Mouse (Mus musculus): ENCODE data around the gene Prune2. TPM values are rescaled to one million over a fixed set of nuclear protein-coding genes. Genes with fewer than 3 reads are reported as not detected.

Gene Prune2
- polyA plus RNA-seq, 1 experiment from 2014 or later, result 1.2 TPM

GRCm38 (mm10) chr19:17238471-17238870 is 282.6 kb downstream of the Prune2 start:
- H3K27ac ChIP-seq (replicated peaks), result no peak overlapping the region
- H3K36me3 ChIP-seq, result no peaks in the 10 kb centered on the region
- no peak for DNase-seq (ENCODE audit: low spot score)
- no peak overlapping the region for H3K4me3 ChIP-seq
- no peaks in the 10 kb centered on the region for H3K4me1 ChIP-seq
- WGBS, result 86% methylated on average over 3 of the region's 3 CpGs
- no peaks in the 10 kb centered on the region for H3K9me3 ChIP-seq (replicated peaks)
- no peaks in the 10 kb centered on the region for H3K27me3 ChIP-seq (ENCODE audit: low read depth, poor library complexity, severe bottlenecking)

- H3K36me3 ChIP-seq, result no peaks in the 10 kb centered on the region
- no peaks in the 10 kb centered on the region for H3K27me3 ChIP-seq (ENCODE audit: low read depth, poor library complexity, severe bottlenecking)
- no peak for DNase-seq (ENCODE audit: low spot score)
- no peak overlapping the region for H3K4me3 ChIP-seq
- H3K27ac ChIP-seq (replicated peaks), result no peak overlapping the region
- H3K9me3 ChIP-seq (replicated peaks), result no peaks in the 10 kb centered on the region
- no peaks in the 10 kb centered on the region for H3K4me1 ChIP-seq
- 85% methylated on average over 7 of the region's 7 CpGs for WGBS
These were observed 284.5 kb downstream of the Prune2 start for GRCm38 (mm10) chr19:17240170-17241077.

GRCm38 (mm10) chr19:17241206-17241605 is 285.3 kb downstream of the Prune2 start:
- H3K4me1 ChIP-seq, result no peaks in the 10 kb centered on the region
- no peak overlapping the region for H3K4me3 ChIP-seq
- H3K27me3 ChIP-seq (ENCODE audit: low read depth, poor library complexity, severe bottlenecking), result no peaks in the 10 kb centered on the region
- DNase-seq (ENCODE audit: low spot score), result no peak
- no peaks in the 10 kb centered on the region for H3K9me3 ChIP-seq (replicated peaks)
- H3K36me3 ChIP-seq, result no peaks in the 10 kb centered on the region
- H3K27ac ChIP-seq (replicated peaks), result no peak overlapping the region
- WGBS, result 89% methylated on average over 1 of the region's 1 CpGs

- Histone ChIP-seq H3K4me1 (no peaks in the 10 kb centered on the region), H3K36me3 (no peaks in the 10 kb centered on the region), H3K27me3 (ENCODE audit: low read depth, poor library complexity, severe bottlenecking) (no peaks in the 10 kb centered on the region), H3K4me3 (no peak overlapping the region), H3K9me3 (replicated peaks) (no peaks in the 10 kb centered on the region), H3K27ac (replicated peaks) (no peak overlapping the region)
- DNase-seq (ENCODE audit: low spot score), result no peak
- WGBS, result 91% methylated on average over 5 of the region's 5 CpGs
These were observed 287.0 kb downstream of the Prune2 start for GRCm38 (mm10) chr19:17242962-17243361.

GRCm38 (mm10) chr19:17244544-17244943 is 288.6 kb downstream of the Prune2 start:
- WGBS, result 85% methylated on average over 7 of the region's 7 CpGs
- Histone ChIP-seq H3K27me3 (ENCODE audit: low read depth, poor library complexity, severe bottlenecking) (no peaks in the 10 kb centered on the region), H3K36me3 (no peaks in the 10 kb centered on the region), H3K27ac (replicated peaks) (no peak overlapping the region), H3K4me1 (no peaks in the 10 kb centered on the region; the same call in 1 of the 2 replicates), H3K4me3 (no peak overlapping the region), H3K9me3 (replicated peaks) (no peaks in the 10 kb centered on the region)
- no peak for DNase-seq (ENCODE audit: low spot score)

GRCm38 (mm10) chr19:17247352-17247925 is 291.5 kb downstream of the Prune2 start:
- Histone ChIP-seq H3K4me3 (no peak overlapping the region), H3K4me1 (peaks cover 1% of the 10 kb centered on the region; the same call in 1 of the 2 replicates), H3K27me3 (ENCODE audit: low read depth, poor library complexity, severe bottlenecking) (peaks cover 17% of the 10 kb centered on the region), H3K9me3 (replicated peaks) (no peaks in the 10 kb centered on the region), H3K36me3 (no peaks in the 10 kb centered on the region), H3K27ac (replicated peaks) (no peak overlapping the region)
- no peak for DNase-seq (ENCODE audit: low spot score)
- 89% methylated on average over 8 of the region's 8 CpGs for WGBS

GRCm38 (mm10) chr19:17249691-17250090 is 293.8 kb downstream of the Prune2 start:
- peaks cover 35% of the 10 kb centered on the region for H3K27me3 ChIP-seq (ENCODE audit: low read depth, poor library complexity, severe bottlenecking)
- DNase-seq (ENCODE audit: low spot score), result no peak
- H3K4me1 ChIP-seq, result peaks cover 2% of the 10 kb centered on the region; the same call in 1 of the 2 replicates
- no peaks in the 10 kb centered on the region for H3K36me3 ChIP-seq
- H3K9me3 ChIP-seq (replicated peaks), result no peaks in the 10 kb centered on the region
- no peak overlapping the region for H3K4me3 ChIP-seq
- 93% methylated on average over 9 of the region's 9 CpGs for WGBS
- H3K27ac ChIP-seq (replicated peaks), result no peak overlapping the region

- Histone ChIP-seq H3K36me3 (no peaks in the 10 kb centered on the region), H3K9me3 (replicated peaks) (no peaks in the 10 kb centered on the region), H3K4me3 (no peak overlapping the region), H3K4me1 (peaks cover 8% of the 10 kb centered on the region), H3K27ac (replicated peaks) (no peak overlapping the region), H3K27me3 (ENCODE audit: low read depth, poor library complexity, severe bottlenecking) (peaks cover 36% of the 10 kb centered on the region)
- DNase-seq (ENCODE audit: low spot score), result no peak
- 86% methylated on average over 7 of the region's 7 CpGs for WGBS
These were observed 294.9 kb downstream of the Prune2 start for GRCm38 (mm10) chr19:17250801-17251200.

GRCm38 (mm10) chr19:17251453-17251852 is 295.5 kb downstream of the Prune2 start:
- no peak for DNase-seq (ENCODE audit: low spot score)
- H3K4me3 ChIP-seq, result no peak overlapping the region
- no peak overlapping the region for H3K27ac ChIP-seq (replicated peaks)
- H3K27me3 ChIP-seq (ENCODE audit: low read depth, poor library complexity, severe bottlenecking), result peaks cover 40% of the 10 kb centered on the region
- WGBS, result 90% methylated on average over 8 of the region's 8 CpGs
- H3K4me1 ChIP-seq, result peaks cover 15% of the 10 kb centered on the region
- no peaks in the 10 kb centered on the region for H3K9me3 ChIP-seq (replicated peaks)
- no peaks in the 10 kb centered on the region for H3K36me3 ChIP-seq

- no peak for DNase-seq (ENCODE audit: low spot score)
- no peaks in the 10 kb centered on the region for H3K9me3 ChIP-seq (replicated peaks)
- WGBS, result 74% methylated on average over 3 of the region's 3 CpGs
- no peak overlapping the region for H3K27ac ChIP-seq (replicated peaks)
- no peaks in the 10 kb centered on the region for H3K36me3 ChIP-seq
- H3K4me1 ChIP-seq, result peaks cover 19% of the 10 kb centered on the region
- H3K4me3 ChIP-seq, result no peak overlapping the region
- H3K27me3 ChIP-seq (ENCODE audit: low read depth, poor library complexity, severe bottlenecking), result peaks cover 51% of the 10 kb centered on the region
These were observed 296.9 kb downstream of the Prune2 start for GRCm38 (mm10) chr19:17252845-17253244.

- no peak overlapping the region for H3K27ac ChIP-seq (replicated peaks)
- H3K4me1 ChIP-seq, result peaks cover 19% of the 10 kb centered on the region
- H3K4me3 ChIP-seq, result no peak overlapping the region
- no peaks in the 10 kb centered on the region for H3K9me3 ChIP-seq (replicated peaks)
- peak; percentile 22 for DNase-seq (ENCODE audit: low spot score)
- 27% methylated on average over 4 of the region's 4 CpGs for WGBS
- no peaks in the 10 kb centered on the region for H3K36me3 ChIP-seq
- H3K27me3 ChIP-seq (ENCODE audit: low read depth, poor library complexity, severe bottlenecking), result peaks cover 61% of the 10 kb centered on the region
These were observed 299.6 kb downstream of the Prune2 start for GRCm38 (mm10) chr19:17255511-17255910.

- no peak for DNase-seq (ENCODE audit: low spot score)
- WGBS, result 82% methylated on average over 8 of the region's 8 CpGs
- peaks cover 19% of the 10 kb centered on the region for H3K4me1 ChIP-seq
These were observed 300.5 kb downstream of the Prune2 start for GRCm38 (mm10) chr19:17256388-17256787.

GRCm38 (mm10) chr19:17256867-17257266 is 300.9 kb downstream of the Prune2 start:
- Histone ChIP-seq H3K36me3 (no peaks in the 10 kb centered on the region), H3K27ac (replicated peaks) (no peak overlapping the region), H3K9me3 (replicated peaks) (no peaks in the 10 kb centered on the region), H3K4me3 (no peak overlapping the region), H3K27me3 (ENCODE audit: low read depth, poor library complexity, severe bottlenecking) (peaks cover 61% of the 10 kb centered on the region), H3K4me1 (peaks cover 19% of the 10 kb centered on the region)
- whole genome bisulfite sequencing, result 88% methylated on average over 10 of the region's 10 CpGs
- no peak for DNase-seq (ENCODE audit: low spot score)

More at GRCm38 (mm10) chr19:17256388-17256787, 300.5 kb downstream of the Prune2 start:
- H3K9me3 ChIP-seq (replicated peaks), result no peaks in the 10 kb centered on the region
- no peak overlapping the region for H3K27ac ChIP-seq (replicated peaks)
- H3K36me3 ChIP-seq, result no peaks in the 10 kb centered on the region
- H3K27me3 ChIP-seq (ENCODE audit: low read depth, poor library complexity, severe bottlenecking), result peaks cover 64% of the 10 kb centered on the region
- H3K4me3 ChIP-seq, result no peak overlapping the region
